Mouse (Mus musculus): Measurements from ENCODE around the gene Tcf19.

Tcf19 gene

DNA sequence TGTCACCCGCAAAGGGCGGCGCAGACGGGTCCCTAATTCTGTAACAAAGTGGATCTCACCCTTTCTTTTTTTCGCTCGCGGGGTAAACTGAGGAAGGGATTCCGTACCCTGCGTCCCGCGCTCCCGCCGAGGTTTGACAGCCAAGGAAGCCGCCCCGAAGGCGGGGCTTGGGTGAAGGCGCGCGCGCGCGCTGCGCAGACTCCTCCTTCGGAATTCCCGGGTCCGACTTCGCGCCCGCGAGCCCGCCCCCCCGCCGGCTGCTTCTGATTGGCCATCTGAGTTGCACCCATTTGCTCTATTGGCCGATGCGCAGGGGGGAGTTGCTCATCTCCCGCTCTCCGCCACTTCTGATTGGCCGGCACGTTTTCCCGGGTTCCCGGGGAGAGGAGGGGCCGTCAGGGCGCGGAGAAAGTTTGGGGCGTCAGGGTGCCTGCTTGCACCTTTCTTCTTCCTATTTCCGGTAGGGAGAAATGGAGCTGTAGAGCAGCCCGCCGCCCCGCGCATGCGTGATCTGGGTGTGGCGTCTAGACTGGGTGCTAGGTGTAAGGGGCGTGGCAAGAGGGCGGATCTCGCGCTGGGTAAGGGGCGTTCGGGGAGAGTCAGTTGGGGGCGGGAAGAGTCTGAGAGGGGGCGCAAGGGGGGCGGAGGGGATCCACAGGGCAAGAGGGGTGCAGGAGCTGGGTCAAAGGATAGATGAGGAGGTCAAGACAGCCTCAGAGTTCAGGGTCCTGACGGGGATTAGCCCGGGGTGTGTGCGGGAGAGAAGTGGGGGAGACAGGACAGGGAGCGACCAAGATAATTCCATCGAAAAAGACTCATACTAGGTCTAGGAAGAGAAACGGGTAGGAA is at the start of gene Tcf19, which contains the start of gene Cchcr1:
TSS of gene Tcf19 (minus strand) at position 173 of the 849 bp plus-strand sequence.
TSS of gene Cchcr1 (plus strand) at position 449 of the 849 bp plus-strand sequence.
- DNase-seq = peak; percentile 97

DNA sequence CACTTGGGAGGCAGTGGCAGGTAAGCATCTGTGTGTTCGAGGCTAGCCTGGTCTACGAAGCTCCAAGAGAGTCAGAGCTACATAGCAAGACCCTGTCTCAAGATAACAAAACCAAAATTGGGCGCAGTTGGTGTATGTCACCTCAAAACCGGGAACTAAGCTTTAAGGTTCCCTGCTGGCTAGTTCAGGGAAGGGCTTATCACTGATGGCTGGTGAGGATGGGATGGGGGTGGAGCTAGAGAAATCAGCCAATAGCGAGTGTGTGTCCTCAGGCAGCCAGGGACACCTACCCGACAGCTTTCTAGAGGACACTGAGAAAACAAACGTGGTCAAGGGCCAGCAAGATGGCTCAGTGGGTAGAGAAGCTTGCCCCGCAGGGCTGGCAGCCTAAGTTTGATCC is 41.6 kb upstream of the Tcf19 start:
- no peak for DNase-seq

DNA sequence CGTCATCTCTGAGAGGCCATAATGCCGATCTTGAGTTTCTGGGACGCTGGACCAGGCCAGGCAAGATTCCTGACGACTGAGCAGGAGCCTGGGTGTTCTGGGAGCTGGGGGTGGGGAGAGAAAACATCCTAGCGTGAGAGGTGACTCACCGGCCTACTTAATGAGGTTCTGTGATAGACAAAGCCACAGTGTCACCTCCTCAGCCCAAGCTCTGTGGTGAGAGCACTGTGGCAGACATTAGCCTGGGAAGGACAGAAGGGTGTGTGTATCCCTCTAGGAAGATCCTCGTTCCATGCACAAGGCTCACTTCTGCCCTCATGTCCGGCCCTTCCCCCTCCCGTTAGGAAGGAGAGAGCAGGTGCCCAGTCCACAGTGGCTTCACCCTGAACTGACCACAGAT is 40.7 kb upstream of the Tcf19 start:
- DNase-seq = no peak

DNA sequence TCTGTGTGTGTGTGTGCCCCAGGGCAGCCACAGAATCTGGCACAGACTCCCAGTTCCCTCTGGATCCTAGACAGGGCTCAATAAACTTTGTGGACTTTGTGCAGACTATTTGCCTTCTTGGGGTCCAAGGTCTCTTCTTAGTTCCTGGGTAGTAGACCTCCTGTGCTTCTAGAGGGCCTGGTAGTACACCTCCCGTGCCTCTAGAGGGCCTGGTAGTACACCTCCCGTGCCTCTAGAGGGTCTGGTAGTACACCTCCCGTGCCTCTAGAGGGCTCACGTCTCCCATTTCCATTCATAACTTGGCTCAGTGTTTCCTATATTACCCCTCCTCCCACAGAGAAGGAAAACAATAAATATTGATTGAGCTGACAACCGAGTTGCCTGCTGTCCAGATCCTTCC is 40.2 kb upstream of the Tcf19 start:
- DNase-seq = peak; percentile 53

DNA sequence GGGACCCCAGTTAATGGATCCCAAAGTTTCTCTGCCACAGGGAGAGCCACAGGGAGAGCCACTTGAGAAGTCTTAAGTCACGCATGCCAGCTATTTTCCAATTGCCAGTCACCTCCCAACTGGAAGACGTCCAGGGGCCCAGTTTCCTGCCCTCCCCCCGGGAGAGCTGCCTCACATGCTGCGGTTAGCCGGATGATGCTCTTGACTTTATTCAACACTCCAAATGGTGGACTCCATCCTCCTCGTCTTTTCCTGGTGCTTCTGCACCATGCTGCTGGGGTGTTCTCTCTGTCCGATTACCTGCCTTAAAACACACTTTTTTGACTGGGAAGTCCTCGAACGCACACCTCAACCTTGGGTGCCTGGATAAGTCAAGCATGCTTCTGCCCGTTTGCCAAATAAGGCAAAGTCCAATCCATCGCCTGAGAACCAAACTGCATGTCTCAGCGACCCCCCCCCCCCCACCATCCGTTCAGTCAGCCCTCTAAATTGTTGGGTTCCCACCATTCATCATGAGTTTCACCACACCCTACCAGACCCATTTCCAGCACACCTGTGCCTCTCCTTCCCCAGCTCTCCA is 39.7 kb upstream of the Tcf19 start:
- no peak for DNase-seq

DNA sequence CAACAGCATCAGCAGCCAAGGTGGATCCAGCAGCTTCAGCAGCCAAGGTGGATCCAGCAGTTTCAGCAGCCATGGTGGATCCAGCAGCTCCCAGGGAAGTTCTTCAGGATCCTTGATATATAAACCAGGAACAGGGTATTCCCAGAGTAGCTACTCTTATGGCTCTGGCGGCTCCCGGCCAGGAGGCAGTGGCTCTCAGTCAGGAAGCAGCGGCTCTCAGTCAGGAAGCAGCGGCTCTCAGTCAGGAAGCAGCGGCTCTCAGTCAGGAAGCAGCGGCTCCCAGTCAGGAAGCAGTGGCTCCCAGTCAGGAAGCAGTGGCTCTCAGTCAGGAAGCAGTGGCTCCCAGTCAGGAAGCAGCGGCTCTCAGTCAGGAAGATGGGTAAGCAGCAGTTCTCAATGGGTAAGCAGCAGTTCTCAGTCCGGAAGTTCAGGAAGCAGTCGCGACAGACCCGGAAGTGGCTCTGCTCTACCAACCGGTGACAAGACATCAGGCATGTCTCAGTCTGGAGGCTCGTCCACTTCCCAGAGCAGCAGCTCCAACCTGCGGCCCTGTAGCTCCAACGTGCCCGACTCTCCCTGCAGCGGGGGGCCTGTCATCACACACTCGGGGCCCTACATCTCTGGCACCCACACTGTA is 38.3 kb upstream of the Tcf19 start:
- DNase-seq = no peak

DNA sequence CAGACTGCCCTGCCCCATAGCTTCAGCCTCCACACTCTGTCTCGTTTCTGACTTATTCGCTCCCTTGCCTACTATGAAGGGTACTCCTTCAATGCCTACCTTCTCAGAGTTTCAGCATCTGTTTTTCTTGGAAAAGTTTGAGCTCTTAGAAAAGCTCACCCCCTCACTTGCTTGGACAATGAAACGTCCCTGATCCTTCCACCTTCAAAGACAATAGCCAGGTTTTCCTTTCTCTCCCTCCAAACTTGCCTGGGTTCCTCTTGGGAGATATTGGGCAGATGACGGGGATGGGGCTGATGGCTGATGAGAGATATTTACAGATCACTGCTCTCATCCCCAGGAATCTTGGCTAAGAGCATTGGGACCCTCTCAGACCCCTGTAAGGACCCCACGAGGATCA is 37.7 kb upstream of the Tcf19 start:
- no peak for DNase-seq

DNA sequence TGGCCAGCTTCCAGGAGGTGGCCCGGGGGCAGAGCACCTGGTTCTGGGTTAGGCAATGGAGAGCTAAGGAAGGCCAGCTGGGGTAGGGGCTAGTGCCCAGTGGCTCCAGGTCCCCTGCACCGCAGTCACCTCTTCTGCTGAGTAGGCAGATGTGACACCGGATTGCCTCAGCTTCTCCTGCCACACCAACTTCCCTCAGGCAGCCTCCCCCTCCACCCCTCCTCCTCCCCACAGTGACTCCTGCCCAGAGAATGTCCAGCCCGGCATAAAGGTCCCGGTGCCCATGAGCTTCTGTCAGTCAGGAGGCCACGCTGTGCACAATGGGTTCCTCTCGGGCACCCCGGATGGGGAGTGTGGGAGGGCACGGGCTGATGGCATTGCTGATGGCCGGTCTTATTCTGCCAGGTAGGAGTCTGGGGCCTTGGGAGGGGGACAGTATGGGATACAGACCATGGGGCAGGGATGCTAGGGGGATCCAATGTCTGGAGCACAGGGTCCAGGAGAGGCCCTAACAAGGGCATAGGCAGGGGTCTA is 35.3 kb upstream of the Tcf19 start, which contains the start of gene Cdsn:
TSS of gene Cdsn (plus strand) at position 248 of the 534 bp plus-strand sequence.
- DNase-seq = no peak

DNA sequence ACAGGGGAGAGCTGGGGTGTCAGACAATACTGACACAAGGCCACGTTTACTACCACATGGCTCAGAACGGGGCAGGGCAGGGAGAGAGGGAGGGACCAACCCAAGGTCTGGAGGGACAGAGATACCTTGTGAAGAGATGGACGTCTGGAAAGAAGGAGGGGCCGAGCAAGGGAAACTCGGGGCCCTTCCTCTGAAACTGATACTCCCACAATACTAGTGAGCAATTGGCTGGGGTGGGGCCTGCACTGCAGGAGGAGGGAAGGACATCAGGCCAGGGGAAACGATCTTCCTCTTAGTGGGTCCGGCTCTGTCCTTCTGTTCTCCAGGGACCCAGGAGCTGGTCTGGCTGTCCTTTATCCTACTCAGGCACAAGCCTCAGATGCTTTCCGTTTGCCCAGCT is 34.2 kb upstream of the Tcf19 start:
- no peak for DNase-seq

DNA sequence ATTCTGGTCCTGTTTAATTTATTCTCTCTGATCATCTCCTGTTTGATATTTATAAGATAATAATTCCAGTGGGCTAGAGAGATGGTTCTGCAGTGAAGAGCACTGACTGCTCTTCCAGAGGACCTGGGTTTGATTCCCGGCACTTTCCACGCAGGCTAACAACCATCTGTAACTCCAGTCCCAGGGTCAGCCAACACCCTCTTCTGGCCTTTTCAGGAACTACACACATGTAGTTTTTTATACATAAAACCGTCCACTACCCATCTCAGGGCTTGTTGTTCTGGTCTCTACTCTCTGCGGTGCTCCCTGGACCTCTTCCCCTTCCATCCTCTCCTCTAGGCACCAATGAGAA is 33.5 kb upstream of the Tcf19 start:
- DNase-seq = no peak

DNA sequence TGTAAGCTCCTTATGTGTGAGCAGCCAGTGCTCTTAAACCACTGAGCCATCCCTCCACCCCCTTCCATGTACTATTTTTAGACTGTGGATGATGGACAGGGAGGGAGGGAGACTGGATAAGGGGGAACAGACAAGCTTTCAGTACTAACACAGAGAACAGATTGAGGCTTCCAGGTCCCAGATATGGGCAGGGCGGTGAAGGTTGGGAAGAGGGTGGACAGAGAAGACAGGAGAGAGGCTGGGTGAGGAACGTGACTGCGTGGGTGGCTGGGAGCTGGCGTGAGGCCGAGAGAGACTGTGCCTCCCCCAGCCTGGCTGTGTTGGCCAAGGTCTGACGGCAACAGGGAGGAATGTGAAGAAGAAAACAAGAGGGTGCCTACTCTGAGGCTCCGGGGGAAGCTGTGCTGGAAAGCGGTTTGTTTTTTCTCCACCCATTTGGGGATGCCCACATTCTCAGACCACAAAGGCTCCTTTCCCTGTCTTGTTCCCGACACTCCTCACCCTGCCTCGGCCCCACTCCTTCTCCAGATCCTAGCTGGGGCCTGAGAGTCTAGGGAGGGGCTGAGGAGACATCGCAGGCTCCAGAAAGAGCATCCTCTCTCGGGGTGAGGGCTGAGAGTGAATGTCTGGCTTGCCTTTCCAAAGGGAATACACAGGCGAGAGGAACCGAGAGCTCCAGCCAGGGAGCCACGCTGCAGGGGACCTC is 33.0 kb upstream of the Tcf19 start:
- peak; percentile 85 for DNase-seq

DNA sequence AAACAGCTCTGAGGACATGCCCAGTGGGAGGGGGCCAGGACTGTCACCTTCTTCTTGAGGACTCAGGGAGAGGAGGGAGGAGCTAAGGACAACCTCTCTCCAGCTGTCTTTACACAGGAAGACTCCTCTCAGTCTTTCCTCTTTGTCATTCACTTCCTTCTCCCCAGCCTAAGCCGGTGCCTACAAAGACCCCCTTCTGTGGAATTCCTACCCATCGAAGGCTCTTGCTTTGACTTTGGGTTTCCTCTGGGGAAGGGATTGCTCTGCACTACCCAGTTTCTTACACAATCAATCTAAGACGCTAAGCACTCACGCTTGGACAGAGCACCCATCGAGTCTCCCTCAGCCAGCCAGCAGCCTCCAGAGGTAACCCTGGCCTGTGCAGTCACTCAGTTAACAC is 32.0 kb upstream of the Tcf19 start:
- no peak for DNase-seq

DNA sequence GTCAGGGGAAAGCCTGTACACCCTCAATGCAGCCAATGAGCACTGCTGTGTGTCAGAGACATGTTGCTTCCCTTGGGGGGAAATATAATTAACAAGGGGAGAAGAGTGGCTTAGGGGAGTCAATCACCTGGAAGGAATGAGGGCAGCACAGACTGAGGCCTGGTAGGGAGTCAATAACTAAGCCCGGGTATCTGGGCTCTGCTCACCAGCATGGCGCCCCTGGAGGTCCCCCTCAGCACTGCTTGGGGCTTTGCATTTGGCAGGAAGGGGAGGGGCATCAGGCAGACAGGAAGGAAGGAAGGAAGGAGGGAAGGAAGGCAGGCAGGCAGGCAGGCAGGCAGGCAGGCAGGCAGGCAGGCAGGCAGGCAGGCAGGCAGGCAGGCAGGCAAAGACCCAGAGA is 30.8 kb upstream of the Tcf19 start:
- DNase-seq = no peak

DNA sequence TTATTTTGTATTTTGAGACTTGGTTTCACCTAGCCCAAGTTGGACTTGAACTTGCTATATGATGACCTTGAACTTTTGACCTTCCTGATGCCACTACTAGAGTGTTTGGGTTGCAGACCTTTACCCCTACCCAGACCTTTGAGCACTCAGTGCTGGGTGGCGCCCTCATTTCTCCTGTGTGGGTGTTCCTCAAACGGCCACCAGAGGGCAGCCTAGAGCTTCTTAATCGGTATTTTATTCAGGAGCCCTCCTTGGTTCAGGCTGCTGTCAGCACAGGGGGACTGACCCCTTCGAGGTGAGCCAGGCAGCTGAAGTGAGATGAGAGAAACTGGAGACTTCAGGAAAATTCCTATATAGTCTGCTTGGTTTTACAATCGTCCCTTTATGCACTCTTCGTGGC is 28.1 kb upstream of the Tcf19 start:
- peak; percentile 65 for DNase-seq

DNA sequence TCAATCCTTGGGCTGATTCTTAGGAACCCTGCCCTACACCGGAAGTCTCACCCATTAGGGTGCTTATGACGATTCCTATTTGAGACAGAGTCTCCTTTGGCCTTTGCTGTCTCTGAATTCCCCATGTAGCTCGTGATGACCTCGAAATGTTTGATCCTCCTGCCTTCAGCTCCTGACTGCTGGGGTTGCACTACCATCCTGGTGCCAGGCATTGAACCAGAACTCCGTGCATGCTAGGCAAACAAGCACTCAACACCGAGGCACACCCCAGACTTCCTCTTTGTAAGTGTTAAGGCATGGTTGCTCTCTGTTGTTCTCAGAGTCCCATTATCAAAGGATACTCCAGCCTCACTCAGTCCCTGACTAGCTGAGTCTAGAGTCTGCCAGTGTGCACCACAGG is 27.4 kb upstream of the Tcf19 start:
- DNase-seq = no peak

DNA sequence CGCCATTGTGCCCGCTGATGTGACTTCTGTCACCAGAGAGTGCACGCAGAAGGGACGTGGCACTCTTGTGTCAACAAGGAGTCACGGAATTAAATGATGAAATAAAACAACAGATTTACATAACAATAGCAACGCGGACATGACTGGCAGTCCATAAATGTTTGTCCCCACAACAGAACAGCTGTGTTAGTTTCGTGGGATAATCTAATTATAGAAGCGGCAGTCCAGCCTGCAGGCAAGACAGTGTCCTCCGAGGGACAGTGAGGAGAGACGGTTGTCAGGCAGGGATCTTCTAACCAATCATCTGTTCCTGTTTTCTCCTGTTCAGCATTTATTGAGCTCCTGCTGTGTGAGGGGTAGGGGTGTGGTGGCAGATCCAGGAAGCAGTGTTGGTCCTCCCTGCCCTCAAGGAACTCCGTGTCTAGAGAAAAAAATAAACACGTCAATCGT is 26.8 kb upstream of the Tcf19 start:
- no peak for DNase-seq

DNA sequence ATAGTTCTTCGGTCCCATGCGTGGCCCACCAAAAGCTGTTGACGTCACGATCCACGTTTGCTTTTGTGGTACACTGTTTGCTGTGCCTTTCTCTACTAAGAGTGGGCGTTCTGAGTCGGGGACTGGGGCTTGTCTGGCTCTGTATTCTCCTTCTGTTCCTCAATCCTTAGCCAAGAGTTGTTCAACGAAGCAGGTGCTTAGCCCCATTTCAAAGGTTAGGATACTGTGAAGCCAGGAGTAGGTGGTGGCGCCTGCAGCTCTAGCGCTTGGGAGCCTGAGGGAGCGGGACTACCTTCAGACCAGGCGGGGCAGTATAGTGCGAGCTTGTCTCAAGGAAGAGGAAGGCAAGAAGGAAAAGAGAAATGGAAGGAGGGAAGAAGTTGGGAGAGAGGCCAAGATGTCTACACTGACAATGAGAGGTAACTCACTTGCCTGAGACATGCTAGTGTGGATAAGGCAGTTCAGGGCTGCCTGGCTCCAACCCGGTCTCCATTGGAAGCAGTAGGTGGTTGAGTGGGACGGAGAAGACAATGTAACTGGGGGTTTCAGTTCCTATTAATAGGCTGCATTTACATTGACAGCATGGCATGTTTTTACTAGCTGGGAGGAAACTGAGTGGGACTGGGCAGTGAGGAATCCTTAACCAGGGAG is 26.3 kb upstream of the Tcf19 start:
- no peak for DNase-seq

DNA sequence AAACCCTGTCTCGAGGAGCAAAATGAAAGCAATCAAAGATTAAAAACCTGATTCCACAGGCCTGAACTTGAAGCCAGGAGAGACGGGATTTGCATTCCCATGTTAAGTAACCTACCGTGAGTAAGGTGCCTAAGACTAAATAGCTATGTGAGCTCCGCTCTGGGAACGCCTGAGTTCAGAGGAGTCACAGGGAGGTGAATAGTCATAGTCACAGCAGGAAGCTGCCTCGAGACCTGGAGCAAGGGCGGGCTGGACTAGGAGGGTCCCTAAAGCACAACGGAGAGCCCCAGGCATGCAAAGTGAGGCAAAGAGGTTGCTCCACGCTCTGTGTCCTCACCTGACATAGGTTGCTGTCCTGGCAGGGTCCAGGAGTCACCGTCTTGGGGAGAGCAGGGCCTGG is 22.9 kb upstream of the Tcf19 start:
- DNase-seq = no peak

DNA sequence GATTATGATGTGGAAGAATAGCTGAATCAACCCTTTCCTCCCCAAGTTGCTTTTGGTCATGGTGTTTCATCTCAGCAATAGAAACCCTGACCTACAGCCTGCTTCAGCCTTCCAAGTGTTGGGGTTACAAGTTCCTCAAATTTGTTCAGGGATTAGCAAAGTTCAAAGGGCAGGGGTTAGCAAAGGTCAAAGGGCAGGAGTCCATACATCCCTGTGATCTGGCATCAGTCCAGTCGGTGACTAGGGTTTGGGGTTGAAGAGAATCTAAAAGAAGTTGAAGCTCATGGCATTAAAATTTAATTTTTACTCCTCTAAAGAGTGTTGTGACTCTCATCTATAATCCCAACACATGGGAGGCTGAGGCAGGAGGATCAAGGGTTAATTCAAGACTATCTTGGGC is 21.9 kb upstream of the Tcf19 start:
- DNase-seq = no peak

DNA sequence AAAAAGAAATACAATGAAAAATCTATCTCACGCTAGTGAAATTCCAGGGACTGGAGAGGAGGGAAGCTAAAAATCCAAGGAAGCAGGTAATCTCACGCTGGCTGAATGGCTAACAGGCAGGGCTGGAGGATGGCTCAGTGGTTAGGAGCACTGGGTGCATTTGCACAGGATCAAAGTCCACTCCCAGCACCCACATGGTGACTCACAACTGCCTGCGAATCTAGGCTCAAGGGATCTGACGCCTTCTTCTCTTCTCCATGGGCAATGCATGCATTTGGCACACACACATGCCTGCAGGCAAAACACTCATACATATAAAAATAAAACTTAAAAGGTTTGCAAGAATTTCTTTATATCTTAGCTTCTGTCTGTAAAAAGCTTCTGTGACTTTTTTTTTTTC is 20.8 kb upstream of the Tcf19 start:
- no peak for DNase-seq

DNA sequence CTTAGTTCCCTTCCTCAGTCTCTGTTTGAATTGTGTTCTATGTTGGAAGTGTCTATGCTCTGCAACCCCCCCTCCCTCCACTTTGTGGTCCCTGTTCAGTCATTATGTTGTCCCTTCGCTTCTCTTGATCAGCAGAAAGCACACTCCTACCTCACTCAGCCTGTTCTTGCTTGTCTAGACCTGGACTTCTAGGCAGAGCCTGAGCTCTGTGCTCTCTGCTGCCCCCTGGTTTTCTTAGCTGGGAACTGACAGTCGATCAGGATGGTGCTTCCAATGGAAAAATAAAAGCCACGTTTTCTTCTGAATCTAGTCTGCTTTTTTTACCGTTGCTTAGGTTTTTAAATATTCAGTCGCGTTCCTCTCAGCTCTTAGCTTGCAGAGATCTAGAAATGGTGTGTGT is 17.7 kb upstream of the Tcf19 start:
- peak; percentile 81 for DNase-seq

DNA sequence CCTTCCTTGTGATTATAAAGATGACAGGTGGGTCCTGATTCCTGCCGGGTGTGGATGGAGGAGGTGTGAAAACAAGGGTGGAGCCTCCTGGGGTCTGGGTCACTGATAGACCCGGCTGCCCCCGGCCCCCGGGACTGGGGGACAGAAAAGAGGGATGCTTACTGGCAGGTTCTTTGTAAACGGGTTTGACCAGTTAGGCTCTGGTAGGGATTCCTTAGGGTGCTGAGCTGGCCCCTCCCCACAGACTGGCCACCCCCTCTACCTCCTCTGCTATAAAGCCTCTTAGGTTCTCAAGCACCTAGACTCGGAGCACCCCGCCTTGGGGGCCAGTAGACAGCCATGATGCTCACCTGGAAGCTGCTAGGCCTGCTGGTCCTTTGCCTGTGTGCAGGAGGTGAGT is 16.3 kb upstream of the Tcf19 start, which contains the start of gene Psors1c2:
TSS of gene Psors1c2 (plus strand) at position 301 of the 400 bp plus-strand sequence.
- no peak for DNase-seq

DNA sequence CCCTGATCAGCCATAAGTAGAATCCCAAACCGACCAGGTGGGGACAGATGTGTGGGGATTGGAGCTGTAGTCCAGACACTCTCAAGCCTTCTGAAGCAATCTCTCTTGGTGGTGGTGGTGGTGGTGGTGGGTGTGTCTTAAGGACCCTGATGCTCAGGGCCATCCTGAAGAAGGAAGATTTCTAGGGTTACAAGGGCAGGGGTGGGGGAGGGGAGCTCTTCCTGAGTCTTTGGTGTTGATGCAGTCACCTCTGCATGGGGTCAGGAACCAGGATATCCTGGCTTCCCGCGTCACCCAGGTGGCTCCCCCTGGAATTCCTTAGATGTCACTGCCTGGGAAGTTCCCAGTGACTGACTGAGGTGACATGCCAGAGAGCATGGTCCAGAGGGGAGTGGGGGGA is 15.7 kb upstream of the Tcf19 start:
- no peak for DNase-seq

Measured in right cerebral cortex, postnatal 14 days (tissue).